Mouse (Mus musculus) erythroblast, embryonic 14.5 days (primary cell): ENCODE measurements around the gene Pdcd11. TPM values are rescaled to one million over a fixed set of nuclear protein-coding genes. Genes with fewer than 3 reads are reported as not detected.

Source experiments
- H3K27me3 ChIP-seq: 2 replicates; pipeline ENCODE4 v1.6.1; 2012; ENCODE audit warnings: inconsistent platforms; ENCODE audit not compliant: control insufficient read depth
- H3K36me3 ChIP-seq: 2 replicates; pipeline ENCODE4 v1.6.1; 2012; ENCODE audit warnings: mild to moderate bottlenecking, inconsistent platforms; ENCODE audit not compliant: control insufficient read depth
- H3K4me1 ChIP-seq: 2 replicates; pipeline ENCODE4 v1.6.1; 2012; ENCODE audit warnings: inconsistent platforms; ENCODE audit not compliant: control insufficient read depth
- H3K4me3 ChIP-seq: replicated peaks from 2 replicates; pipeline ENCODE3; 2012; ENCODE audit warnings: moderate library complexity, mild to moderate bottlenecking, inconsistent platforms
- H3K9me3 ChIP-seq: 2 replicates; pipeline ENCODE4 v1.6.1; 2012; ENCODE audit warnings: low read length, inconsistent platforms, mixed read lengths; ENCODE audit not compliant: control insufficient read depth
- GATA1 ChIP-seq: IDR thresholded peaks from 2 replicates; pipeline ENCODE4 v1.6.1; 2012; ENCODE audit warnings: low read length, inconsistent platforms, mixed read lengths
- TAL1 ChIP-seq: IDR thresholded peaks from 3 replicates; pipeline ENCODE4 v1.6.1; 2012; ENCODE audit warnings: low read length, inconsistent platforms, mixed read lengths
- polyA plus RNA-seq: library from polyadenylated mRNA; stranded (reverse); fragments of >175 nt; gene quantifications from 2 replicates; pipeline ENCODE4 v1.2.3, GENCODE M21; 2012

The Pdcd11 gene
- polyA plus RNA-seq, 1 experiment, result 0.58 TPM

GRCm38 (mm10) chr19:47175472-47175871 lies 84.9 kb downstream of the Pdcd11 start:
- H3K4me1 ChIP-seq, result no peaks in the 10 kb centered on the region
- TF ChIP-seq GATA1 (no peak), TAL1 (no peak)
- H3K27me3 ChIP-seq, result peaks cover 47% of the 10 kb centered on the region
- 0 out of 2 replicates have a peak, but pooled peaks cover 2% of the 10 kb centered on the region for H3K9me3 ChIP-seq
- H3K36me3 ChIP-seq, result no peaks in the 10 kb centered on the region
- H3K4me3 ChIP-seq, result no peak overlapping the region

- Histone ChIP-seq H3K4me1 (no peaks in the 10 kb centered on the region), H3K4me3 (no peak overlapping the region), H3K36me3 (no peaks in the 10 kb centered on the region), H3K9me3 (peaks cover 5% of the 10 kb centered on the region), H3K27me3 (peaks cover 60% of the 10 kb centered on the region)
- TF ChIP-seq GATA1, result no peak
- TF ChIP-seq TAL1, result no peak
Observed at GRCm38 (mm10) chr19:47176916-47177505, 86.4 kb downstream of the Pdcd11 start.

- no peak overlapping the region for H3K4me3 ChIP-seq
- H3K27me3 ChIP-seq, result peaks cover 61% of the 10 kb centered on the region
- TF ChIP-seq TAL1 (no peak), GATA1 (no peak)
Observed at GRCm38 (mm10) chr19:47178001-47178400, 87.4 kb downstream of the Pdcd11 start.

GRCm38 (mm10) chr19:47178431-47179271 lies 88.1 kb downstream of the Pdcd11 start, which contains the start of gene Neurl1a:
Gene Neurl1a, plus strand, starts transcription at chr19:47178820.
- no peaks in the 10 kb centered on the region for H3K36me3 ChIP-seq
- TF ChIP-seq GATA1 (no peak), TAL1 (no peak)
- peak within 1 kb of the TSS; percentile 21 for H3K4me3 ChIP-seq
- H3K27me3 ChIP-seq, result peaks cover 59% of the 10 kb centered on the region
- peaks cover 8% of the 10 kb centered on the region for H3K9me3 ChIP-seq
- no peaks in the 10 kb centered on the region for H3K4me1 ChIP-seq

More at GRCm38 (mm10) chr19:47178001-47178400, 87.4 kb downstream of the Pdcd11 start:
- H3K36me3 ChIP-seq, result no peaks in the 10 kb centered on the region
- H3K4me1 ChIP-seq, result no peaks in the 10 kb centered on the region
- peaks cover 8% of the 10 kb centered on the region for H3K9me3 ChIP-seq

- peaks cover 59% of the 10 kb centered on the region for H3K27me3 ChIP-seq
Observed at GRCm38 (mm10) chr19:47179272-47179809, 88.8 kb downstream of the Pdcd11 start.

GRCm38 (mm10) chr19:47180011-47180410 lies 89.4 kb downstream of the Pdcd11 start:
- Histone ChIP-seq H3K36me3 (no peaks in the 10 kb centered on the region), H3K4me3 (no peak overlapping the region)
- no peak for TF ChIP-seq TAL1
- no peak for TF ChIP-seq GATA1

More at GRCm38 (mm10) chr19:47179272-47179809, 88.8 kb downstream of the Pdcd11 start:
- Histone ChIP-seq H3K4me3 (peak overlapping the region; percentile 16), H3K4me1 (no peaks in the 10 kb centered on the region), H3K36me3 (no peaks in the 10 kb centered on the region), H3K9me3 (peaks cover 8% of the 10 kb centered on the region)
- no peak for TF ChIP-seq GATA1
- TF ChIP-seq TAL1, result no peak

More at GRCm38 (mm10) chr19:47180011-47180410, 89.4 kb downstream of the Pdcd11 start:
- H3K27me3 ChIP-seq, result peaks cover 59% of the 10 kb centered on the region
- peaks cover 8% of the 10 kb centered on the region for H3K9me3 ChIP-seq
- no peaks in the 10 kb centered on the region for H3K4me1 ChIP-seq

Other genes starting within 250 kb of the Pdcd11 start
- not detected in 2 replicates for gene Ina, start 76.1 kb upstream of the Pdcd11 start, polyA plus RNA-seq
- 0.55 and 0.66 TPM in 2 replicates for gene Nt5c2, start 75.6 kb upstream of the Pdcd11 start, polyA plus RNA-seq
- gene Pcgf6, start 39.9 kb upstream of the Pdcd11 start, polyA plus RNA-seq, result 0.46 and 0.48 TPM in 2 replicates
- gene Taf5, start 23.0 kb upstream of the Pdcd11 start, polyA plus RNA-seq, result 0.86 TPM in 2 replicates
- gene Usmg5, start 121 bp upstream of the Pdcd11 start, polyA plus RNA-seq, result 2.3 and 2.6 TPM in 2 replicates
- gene Calhm2, start 47.5 kb downstream of the Pdcd11 start, polyA plus RNA-seq, result 0.02 TPM in 1 of 2 replicates, not detected in the other
- gene Calhm1, start 53.5 kb downstream of the Pdcd11 start, polyA plus RNA-seq, result not detected in 2 replicates
- gene Calhm3, start 67.0 kb downstream of the Pdcd11 start, polyA plus RNA-seq, result not detected in 2 replicates
- gene Neurl1a, start 88.1 kb downstream of the Pdcd11 start, polyA plus RNA-seq, result 0.01 TPM in 1 of 2 replicates, not detected in the other